Mouse (Mus musculus) neural tube, embryonic 11.5 days (tissue): ENCODE measurements around the gene Ddx41. TPM values are rescaled to one million over a fixed set of nuclear protein-coding genes. Genes with fewer than 3 reads are reported as not detected.

Source experiments
- ATAC-seq: fragments of 200-750 bp; cut with Nextera tagmentation; 2 replicates; pipeline ENCODE4 v1.8.0; 2017; ENCODE audit warnings: moderate number of reproducible peaks, mild to moderate bottlenecking, moderate TSS enrichment, moderate library complexity; ENCODE audit not compliant: insufficient read depth, low FRiP score, low TSS enrichment
- DNase-seq: peaks from one replicate; pipeline ENCODE4 v3.0.0-alpha.2; 2015; ENCODE audit warnings: low spot score
- H3K27ac ChIP-seq: fragments of 300-500 bp; sonication (generic); 2 replicates; pipeline ENCODE4 v1.5.1; 2014; ENCODE audit warnings: low read depth, mild to moderate bottlenecking, low read length
- H3K27me3 ChIP-seq: fragments of 300-500 bp; sonication (generic); 2 replicates; pipeline ENCODE4 v1.6.1; 2014; ENCODE audit warnings: mild to moderate bottlenecking, low read length, mixed read lengths; ENCODE audit not compliant: control insufficient read depth, insufficient read depth
- H3K36me3 ChIP-seq: fragments of 300-500 bp; sonication (generic); 2 replicates; pipeline ENCODE4 v1.6.1; 2014; ENCODE audit warnings: mild to moderate bottlenecking, low read length, moderate library complexity, mixed read lengths; ENCODE audit not compliant: control insufficient read depth, insufficient read depth
- H3K4me1 ChIP-seq: fragments of 300-500 bp; sonication (generic); 2 replicates; pipeline ENCODE4 v1.6.1; 2014; ENCODE audit warnings: low read length, mixed read lengths; ENCODE audit not compliant: control insufficient read depth, insufficient read depth
- H3K4me2 ChIP-seq: fragments of 300-500 bp; sonication (generic); 2 replicates; pipeline ENCODE4 v1.6.1; 2014; ENCODE audit warnings: low read depth, mild to moderate bottlenecking, moderate library complexity
- H3K4me3 ChIP-seq: fragments of 300-500 bp; sonication (generic); 2 replicates; pipeline ENCODE4 v1.5.1; 2014; ENCODE audit warnings: low read depth, low read length
- H3K9ac ChIP-seq: fragments of 300-500 bp; sonication (generic); 2 replicates; pipeline ENCODE4 v1.6.1; 2014; ENCODE audit warnings: mild to moderate bottlenecking, low read length
- H3K9me3 ChIP-seq: fragments of 300-500 bp; sonication (generic); 2 replicates; pipeline ENCODE4 v1.6.1; 2016; ENCODE audit warnings: low read length; ENCODE audit not compliant: control insufficient read depth
- WGBS: fragments of 180-500 bp; shearing (Covaris S2); extraction: QIAGEN DNeasy Blood & Tissue Kit; methylation state at CpG from one replicate; pipeline ENCODE4 v1.1.7; 2014; 5-methylcytosine and 5-hydroxymethylcytosine counted together
- polyA plus RNA-seq: library from polyadenylated mRNA; unstranded; fragments of >200 nt; fragmentation: Nextera tagmentation; extraction: Ambion mirVana; gene quantifications from 2 replicates; pipeline ENCODE4 v1.2.1, GENCODE M21; 2014

The Ddx41 gene
- polyA plus RNA-seq, 1 experiment from 2014 or later, result 76.3 TPM

- Histone ChIP-seq H3K27me3 (no peaks in the 10 kb centered on the region), H3K4me2 (no peak overlapping the region), H3K9me3 (no peaks in the 10 kb centered on the region), H3K36me3 (peaks cover 17% of the 10 kb centered on the region), H3K9ac (no peak overlapping the region), H3K4me3 (no peak overlapping the region), H3K27ac (no peak overlapping the region), H3K4me1 (no peaks in the 10 kb centered on the region)
- ATAC-seq (no peak), DNase-seq (no peak)
- WGBS, result 92% methylated on average over 15 of the region's 15 CpGs
These were observed 12.6 kb upstream of the Ddx41 start for GRCm38 (mm10) chr13:55549061-55549460.

DNA sequence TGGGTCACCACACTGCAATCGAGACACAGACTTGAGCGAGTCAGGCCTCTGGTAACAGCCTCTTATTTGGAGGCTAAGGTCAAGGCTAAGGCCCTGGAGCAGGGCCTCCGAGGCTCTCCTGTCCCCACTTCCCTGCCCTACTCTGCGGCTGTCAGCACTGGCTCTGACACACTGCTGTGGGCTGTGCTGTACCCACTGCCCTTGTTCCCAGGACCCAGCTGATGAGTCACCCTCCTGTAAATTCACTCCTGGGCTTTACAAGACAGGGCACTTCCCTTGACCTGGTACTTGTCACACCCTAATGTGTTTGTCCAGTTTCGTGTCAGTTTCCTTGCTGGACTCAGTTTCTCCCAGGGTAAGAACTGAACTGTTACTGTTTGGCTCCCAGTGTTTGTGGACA lies 12.0 kb upstream of the Ddx41 start:
- WGBS, result 91% methylated on average over 5 of the region's 5 CpGs
- H3K9ac ChIP-seq, result no peak overlapping the region
- H3K27me3 ChIP-seq, result no peaks in the 10 kb centered on the region
- H3K36me3 ChIP-seq, result peaks cover 19% of the 10 kb centered on the region
- no peaks in the 10 kb centered on the region for H3K9me3 ChIP-seq
- H3K27ac ChIP-seq, result no peak overlapping the region
- H3K4me2 ChIP-seq, result no peak overlapping the region
- H3K4me3 ChIP-seq, result no peak overlapping the region
- DNase-seq (no peak), ATAC-seq (no peak)
- no peaks in the 10 kb centered on the region for H3K4me1 ChIP-seq

GRCm38 (mm10) chr13:55547916-55548315 lies 11.5 kb upstream of the Ddx41 start:
- WGBS, result 85% methylated on average over 2 of the region's 2 CpGs
- ATAC-seq (no peak), DNase-seq (no peak)
- no peaks in the 10 kb centered on the region for H3K27me3 ChIP-seq
- no peak overlapping the region for H3K4me3 ChIP-seq
- H3K4me1 ChIP-seq, result no peaks in the 10 kb centered on the region
- no peak overlapping the region for H3K27ac ChIP-seq
- H3K36me3 ChIP-seq, result peaks cover 19% of the 10 kb centered on the region
- H3K9ac ChIP-seq, result no peak overlapping the region
- H3K9me3 ChIP-seq, result no peaks in the 10 kb centered on the region
- H3K4me2 ChIP-seq, result no peak overlapping the region

- WGBS, result 93% methylated on average over 6 of the region's 6 CpGs
- DNase-seq (no peak), ATAC-seq (no peak)
- Histone ChIP-seq H3K4me2 (no peak overlapping the region), H3K27me3 (no peaks in the 10 kb centered on the region), H3K9ac (no peak overlapping the region), H3K27ac (no peak overlapping the region), H3K36me3 (peaks cover 33% of the 10 kb centered on the region), H3K4me3 (no peak overlapping the region), H3K4me1 (no peaks in the 10 kb centered on the region), H3K9me3 (no peaks in the 10 kb centered on the region)
These were observed 8.3 kb upstream of the Ddx41 start for GRCm38 (mm10) chr13:55544792-55545191.

GRCm38 (mm10) chr13:55543447-55543846 lies 7.0 kb upstream of the Ddx41 start:
- no peaks in the 10 kb centered on the region for H3K9me3 ChIP-seq
- H3K27ac ChIP-seq, result no peak overlapping the region
- H3K4me3 ChIP-seq, result no peak overlapping the region
- no peaks in the 10 kb centered on the region for H3K27me3 ChIP-seq
- no peaks in the 10 kb centered on the region for H3K4me1 ChIP-seq
- H3K4me2 ChIP-seq, result no peak overlapping the region
- DNase-seq (no peak), ATAC-seq (no peak)
- 91% methylated on average over 8 of the region's 8 CpGs for WGBS
- no peak overlapping the region for H3K9ac ChIP-seq
- H3K36me3 ChIP-seq, result peaks cover 31% of the 10 kb centered on the region

- H3K27me3 ChIP-seq, result no peaks in the 10 kb centered on the region
- DNase-seq, result no peak
- no peak overlapping the region for H3K27ac ChIP-seq
- H3K36me3 ChIP-seq, result peaks cover 31% of the 10 kb centered on the region
- H3K9ac ChIP-seq, result no peak overlapping the region
- H3K9me3 ChIP-seq, result no peaks in the 10 kb centered on the region
- no peak overlapping the region for H3K4me2 ChIP-seq
- WGBS, result 96% methylated on average over 4 of the region's 4 CpGs
- no peak for ATAC-seq
- H3K4me1 ChIP-seq, result no peaks in the 10 kb centered on the region
- H3K4me3 ChIP-seq, result no peak overlapping the region
These were observed 6.4 kb upstream of the Ddx41 start for GRCm38 (mm10) chr13:55542891-55543290.

DNA sequence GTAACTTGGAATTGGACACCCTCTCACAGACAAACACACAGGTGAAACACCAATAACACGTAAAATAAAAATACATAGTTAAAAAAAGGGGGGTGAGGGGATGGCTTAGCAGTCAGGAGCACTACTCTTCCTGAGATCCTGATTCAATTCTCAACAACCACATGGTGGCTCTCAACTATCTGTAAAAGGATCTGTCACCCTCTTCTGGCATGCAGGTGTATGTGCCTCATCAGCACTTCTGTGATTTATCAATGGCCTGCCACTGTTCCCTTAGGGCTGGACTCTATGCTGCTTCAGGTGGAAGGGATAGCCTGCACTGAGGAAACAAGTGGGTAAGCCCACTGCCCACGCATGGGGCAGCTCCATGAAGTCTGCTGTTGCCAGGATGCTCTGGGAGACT lies 4.5 kb upstream of the Ddx41 start:
- H3K27me3 ChIP-seq, result no peaks in the 10 kb centered on the region
- peaks cover 26% of the 10 kb centered on the region for H3K36me3 ChIP-seq
- ATAC-seq (no peak), DNase-seq (no peak)
- WGBS, result 94% methylated on average over 2 of the region's 2 CpGs
- no peak overlapping the region for H3K4me2 ChIP-seq
- no peak overlapping the region for H3K27ac ChIP-seq
- H3K4me1 ChIP-seq, result no peaks in the 10 kb centered on the region
- no peaks in the 10 kb centered on the region for H3K9me3 ChIP-seq
- no peak overlapping the region for H3K9ac ChIP-seq
- no peak overlapping the region for H3K4me3 ChIP-seq

DNA sequence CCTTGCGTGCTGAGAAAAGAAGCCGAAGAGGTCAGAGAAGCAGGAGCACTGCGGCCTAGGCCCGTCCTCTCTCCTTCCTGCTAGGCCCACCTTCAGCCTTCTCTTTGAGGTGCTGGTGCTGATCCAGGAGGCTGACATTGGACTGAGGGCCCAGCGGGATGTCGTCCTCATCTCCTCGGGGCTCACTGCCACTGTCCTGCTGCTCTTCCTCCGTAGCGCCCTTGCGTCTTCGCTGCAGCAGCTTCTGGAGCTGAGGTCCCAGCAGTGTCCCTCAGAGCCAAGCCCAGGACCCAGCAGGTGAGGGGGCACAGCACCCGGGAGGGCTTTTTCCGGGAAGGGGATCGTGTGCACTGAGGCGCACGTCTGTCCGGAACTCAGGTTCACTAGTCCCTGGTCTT lies 663 bp downstream of the Ddx41 start:
- 0 out of 2 replicates have a peak, but pooled peaks have one; percentile 13 for ATAC-seq
- WGBS, result 20% methylated on average over 17 of the region's 17 CpGs
- DNase-seq, result no peak
- Histone ChIP-seq H3K9ac (peak overlapping the region; percentile 70), H3K4me2 (peak overlapping the region; percentile 87), H3K36me3 (peaks cover 22% of the 10 kb centered on the region), H3K27me3 (no peaks in the 10 kb centered on the region), H3K4me1 (peaks cover 4% of the 10 kb centered on the region; the same call in 1 of the 2 replicates), H3K9me3 (no peaks in the 10 kb centered on the region), H3K4me3 (peak overlapping the region; percentile 89), H3K27ac (no peak overlapping the region)

GRCm38 (mm10) chr13:55535191-55535590 lies 1.3 kb downstream of the Ddx41 start:
- H3K9ac ChIP-seq, result no peak overlapping the region
- no peak for ATAC-seq

More at GRCm38 (mm10) chr13:55535191-55535590, 1.3 kb downstream of the Ddx41 start:
- Histone ChIP-seq H3K9me3 (no peaks in the 10 kb centered on the region), H3K4me1 (peaks cover 4% of the 10 kb centered on the region; the same call in 1 of the 2 replicates), H3K4me2 (peak overlapping the region; percentile 87), H3K36me3 (peaks cover 17% of the 10 kb centered on the region), H3K27me3 (no peaks in the 10 kb centered on the region), H3K4me3 (peak overlapping the region; percentile 89), H3K27ac (no peak overlapping the region)
- 96% methylated on average over 15 of the region's 15 CpGs for WGBS
- no peak for DNase-seq
